Mouse (Mus musculus): ENCODE data around the gene Kdm4a. TPM values are rescaled to one million over a fixed set of nuclear protein-coding genes. Genes with fewer than 3 reads are reported as not detected.

Gene Kdm4a
- polyA plus RNA-seq, 1 experiment from 2014 or later, result 53.8 TPM

DNA sequence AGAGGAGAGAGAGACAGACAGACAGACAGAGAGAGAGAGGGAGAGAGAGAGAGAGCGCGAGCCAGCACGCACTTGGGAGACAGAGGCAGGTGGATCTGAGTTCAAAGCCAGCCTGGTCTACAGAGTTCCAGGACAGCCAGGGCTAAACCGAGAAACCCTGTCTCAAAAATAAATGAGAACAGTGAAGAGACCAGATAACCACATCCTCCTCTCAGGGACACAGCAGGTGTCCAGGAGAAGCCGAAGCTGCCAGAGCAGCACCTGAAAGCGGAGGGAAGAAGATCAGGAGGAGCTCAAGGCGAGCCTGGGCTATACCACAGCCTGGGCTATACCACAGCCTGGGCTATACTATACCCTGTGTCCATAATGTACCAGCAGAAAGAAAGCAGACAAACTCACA, 29.0 kb downstream of the Kdm4a start:
- H3K27ac ChIP-seq, result no peak overlapping the region
- H3K4me2 ChIP-seq, result no peak overlapping the region
- no peak overlapping the region for H3K4me3 ChIP-seq
- H3K9me3 ChIP-seq, result no peaks in the 10 kb centered on the region
- no peak for ATAC-seq (replicated peaks)
- 88% methylated on average over 7 of the region's 7 CpGs for WGBS
- no peak overlapping the region for H3K9ac ChIP-seq
- no peaks in the 10 kb centered on the region for H3K4me1 ChIP-seq
- H3K27me3 ChIP-seq (replicated peaks), result no peaks in the 10 kb centered on the region
- H3K36me3 ChIP-seq (replicated peaks), result peaks cover 56% of the 10 kb centered on the region

DNA sequence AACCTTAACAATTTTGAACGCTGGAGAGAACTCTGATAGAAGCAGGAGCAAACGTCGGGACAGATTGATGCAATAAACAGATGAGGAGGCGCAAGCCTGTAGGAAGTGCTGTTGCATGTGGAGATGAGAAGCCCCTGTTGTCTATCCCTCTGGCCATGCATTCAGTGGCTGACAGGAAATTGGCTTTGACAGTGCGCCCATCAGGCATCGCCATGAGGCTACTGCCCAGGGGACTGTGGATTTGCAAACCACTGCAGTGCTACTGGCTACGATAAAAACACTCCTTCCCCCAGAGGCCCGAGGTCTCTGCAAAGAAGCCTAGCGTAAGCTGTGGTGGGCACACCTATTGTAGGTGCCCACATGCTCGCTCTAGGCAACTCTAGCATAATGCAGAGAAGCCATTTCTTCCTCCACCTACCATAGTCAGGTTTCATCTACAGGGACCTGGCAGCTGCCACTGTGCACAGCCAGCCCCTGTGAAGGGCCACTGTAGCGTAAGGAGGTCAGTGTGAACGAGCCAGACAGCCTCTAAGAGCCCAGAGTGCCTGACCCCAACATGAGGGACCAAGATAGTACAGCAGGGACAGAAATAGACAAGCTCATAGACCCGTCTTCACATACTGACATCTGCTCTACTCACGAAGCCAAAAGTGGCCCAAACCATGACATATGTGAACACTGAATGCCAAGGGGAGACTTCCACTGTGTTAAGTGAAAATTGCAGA, 29.7 kb downstream of the Kdm4a start:
- H3K36me3 ChIP-seq (replicated peaks), result peaks cover 59% of the 10 kb centered on the region
- WGBS, result 89% methylated on average over 14 of the region's 14 CpGs
- H3K27ac ChIP-seq, result no peak overlapping the region
- no peak overlapping the region for H3K4me3 ChIP-seq
- no peak overlapping the region for H3K9ac ChIP-seq
- H3K27me3 ChIP-seq (replicated peaks), result no peaks in the 10 kb centered on the region
- H3K4me2 ChIP-seq, result no peak overlapping the region
- H3K4me1 ChIP-seq, result no peaks in the 10 kb centered on the region
- H3K9me3 ChIP-seq, result no peaks in the 10 kb centered on the region
- no peak for ATAC-seq (replicated peaks)

DNA sequence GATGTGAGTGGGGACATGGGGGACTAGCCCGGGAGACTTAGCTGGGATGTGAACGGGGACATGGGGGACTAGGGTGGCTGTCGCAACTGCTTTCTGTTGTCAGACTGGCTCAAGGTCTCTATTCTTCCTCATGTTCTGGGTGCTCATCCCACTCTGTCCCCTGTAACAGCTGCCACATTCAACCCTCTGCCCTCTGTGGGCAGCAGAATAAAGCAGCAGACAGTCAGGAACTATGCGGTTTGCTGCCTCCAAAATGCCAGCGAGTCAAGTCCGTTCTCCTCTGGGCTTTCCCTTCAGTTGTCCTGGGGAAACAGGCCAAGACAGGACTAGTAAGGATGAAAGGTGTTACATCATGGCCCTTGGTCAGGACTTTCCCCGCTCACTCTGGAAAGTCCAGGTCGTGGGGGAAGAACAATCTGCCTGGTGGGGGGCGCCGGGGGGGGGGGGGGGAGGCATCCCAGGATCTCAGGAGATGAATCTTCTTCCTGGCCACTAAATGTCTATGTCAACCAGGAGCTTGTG, 30.7 kb downstream of the Kdm4a start:
- Histone ChIP-seq H3K4me3 (no peak overlapping the region), H3K36me3 (replicated peaks) (peaks cover 69% of the 10 kb centered on the region), H3K27me3 (replicated peaks) (no peaks in the 10 kb centered on the region), H3K4me2 (no peak overlapping the region), H3K9me3 (no peaks in the 10 kb centered on the region), H3K4me1 (no peaks in the 10 kb centered on the region), H3K27ac (no peak overlapping the region), H3K9ac (no peak overlapping the region)
- WGBS, result 90% methylated on average over 10 of the region's 10 CpGs
- no peak for ATAC-seq (replicated peaks)

DNA sequence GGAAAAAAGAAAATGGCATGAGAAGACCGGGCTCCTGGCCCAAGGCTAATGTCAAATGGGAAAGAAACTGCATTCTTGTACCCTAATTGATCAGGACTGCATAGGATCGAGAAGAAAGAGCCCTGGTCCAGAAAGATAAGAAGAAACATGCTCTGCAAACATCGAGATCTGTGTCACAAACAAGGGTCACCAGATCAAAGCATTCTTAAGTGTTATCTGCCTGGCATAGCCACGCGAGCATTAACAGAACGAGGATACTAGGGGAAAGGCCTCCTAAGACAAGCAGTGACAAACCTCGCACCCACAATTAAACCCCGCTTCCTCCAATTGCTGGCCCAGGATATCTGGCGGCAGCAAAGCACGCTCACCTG, 31.5 kb downstream of the Kdm4a start:
- H3K4me2 ChIP-seq, result no peak overlapping the region
- H3K4me3 ChIP-seq, result no peak overlapping the region
- H3K27ac ChIP-seq, result no peak overlapping the region
- H3K9ac ChIP-seq, result no peak overlapping the region
- no peaks in the 10 kb centered on the region for H3K9me3 ChIP-seq
- peaks cover 74% of the 10 kb centered on the region for H3K36me3 ChIP-seq (replicated peaks)
- ATAC-seq (replicated peaks), result no peak
- no peaks in the 10 kb centered on the region for H3K27me3 ChIP-seq (replicated peaks)
- 91% methylated on average over 10 of the region's 10 CpGs for WGBS
- H3K4me1 ChIP-seq, result no peaks in the 10 kb centered on the region

- peaks cover 75% of the 10 kb centered on the region for H3K36me3 ChIP-seq (replicated peaks)
- no peak overlapping the region for H3K4me2 ChIP-seq
- WGBS, result 93% methylated on average over 19 of the region's 19 CpGs
- no peak for ATAC-seq (replicated peaks)
- no peaks in the 10 kb centered on the region for H3K27me3 ChIP-seq (replicated peaks)
- H3K9ac ChIP-seq, result no peak overlapping the region
- H3K4me3 ChIP-seq, result no peak overlapping the region
- no peaks in the 10 kb centered on the region for H3K4me1 ChIP-seq
- H3K27ac ChIP-seq, result no peak overlapping the region
- H3K9me3 ChIP-seq, result no peaks in the 10 kb centered on the region
These were observed 32.1 kb downstream of the Kdm4a start for GRCm38 (mm10) chr4:118147547-118148316.

GRCm38 (mm10) chr4:118147090-118147489, 32.8 kb downstream of the Kdm4a start:
- no peak for ATAC-seq (replicated peaks)
- H3K4me1 ChIP-seq, result no peaks in the 10 kb centered on the region
- H3K9me3 ChIP-seq, result no peaks in the 10 kb centered on the region
- peaks cover 75% of the 10 kb centered on the region for H3K36me3 ChIP-seq (replicated peaks)
- no peak overlapping the region for H3K4me2 ChIP-seq
- no peak overlapping the region for H3K27ac ChIP-seq
- no peaks in the 10 kb centered on the region for H3K27me3 ChIP-seq (replicated peaks)
- H3K4me3 ChIP-seq, result no peak overlapping the region
- H3K9ac ChIP-seq, result no peak overlapping the region
- WGBS, result 92% methylated on average over 10 of the region's 10 CpGs

GRCm38 (mm10) chr4:118144324-118144723, 35.5 kb downstream of the Kdm4a start:
- Histone ChIP-seq H3K27me3 (replicated peaks) (no peaks in the 10 kb centered on the region), H3K36me3 (replicated peaks) (peaks cover 82% of the 10 kb centered on the region), H3K4me3 (no peak overlapping the region), H3K9ac (no peak overlapping the region), H3K4me2 (no peak overlapping the region), H3K4me1 (no peaks in the 10 kb centered on the region), H3K27ac (no peak overlapping the region), H3K9me3 (no peaks in the 10 kb centered on the region)
- ATAC-seq (replicated peaks), result no peak
- 91% methylated on average over 9 of the region's 9 CpGs for WGBS

DNA sequence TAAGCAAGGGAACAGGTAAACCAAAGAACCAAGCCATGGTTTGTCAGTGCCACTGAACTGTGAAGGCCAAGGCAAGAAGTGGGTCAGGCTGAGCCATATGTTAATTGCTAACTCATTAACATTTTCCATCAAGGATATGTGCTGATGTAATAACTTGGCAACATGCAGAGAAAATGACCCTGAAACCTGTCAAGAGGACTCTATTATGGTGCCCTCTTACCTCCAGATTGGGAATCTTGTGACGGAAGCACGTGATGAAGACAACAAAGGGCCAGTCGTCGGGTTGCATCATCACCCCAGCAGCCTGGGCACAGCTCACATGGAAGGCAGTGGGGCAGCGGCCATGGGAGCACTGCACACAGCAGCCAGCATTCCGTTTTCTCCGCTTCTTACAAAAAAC, 36.2 kb downstream of the Kdm4a start:
- Histone ChIP-seq H3K36me3 (replicated peaks) (peaks cover 82% of the 10 kb centered on the region), H3K4me1 (no peaks in the 10 kb centered on the region), H3K27me3 (replicated peaks) (no peaks in the 10 kb centered on the region), H3K9ac (no peak overlapping the region), H3K4me3 (no peak overlapping the region), H3K27ac (no peak overlapping the region), H3K4me2 (no peak overlapping the region), H3K9me3 (no peaks in the 10 kb centered on the region)
- 92% methylated on average over 7 of the region's 7 CpGs for WGBS
- no peak for ATAC-seq (replicated peaks)

GRCm38 (mm10) chr4:118141511-118141910, 38.3 kb downstream of the Kdm4a start:
- H3K4me1 ChIP-seq, result no peaks in the 10 kb centered on the region
- H3K36me3 ChIP-seq (replicated peaks), result peaks cover 78% of the 10 kb centered on the region
- no peak overlapping the region for H3K27ac ChIP-seq
- no peak overlapping the region for H3K4me2 ChIP-seq
- H3K9ac ChIP-seq, result no peak overlapping the region
- H3K27me3 ChIP-seq (replicated peaks), result no peaks in the 10 kb centered on the region
- WGBS, result 94% methylated on average over 5 of the region's 5 CpGs
- H3K9me3 ChIP-seq, result no peaks in the 10 kb centered on the region
- H3K4me3 ChIP-seq, result no peak overlapping the region
- no peak for ATAC-seq (replicated peaks)

- no peak for ATAC-seq (replicated peaks)
- Histone ChIP-seq H3K27me3 (replicated peaks) (no peaks in the 10 kb centered on the region), H3K9ac (no peak overlapping the region), H3K9me3 (no peaks in the 10 kb centered on the region), H3K27ac (no peak overlapping the region), H3K36me3 (replicated peaks) (peaks cover 53% of the 10 kb centered on the region), H3K4me2 (no peak overlapping the region), H3K4me3 (no peak overlapping the region), H3K4me1 (peaks cover 8% of the 10 kb centered on the region)
- WGBS, result 74% methylated on average over 5 of the region's 5 CpGs
These were observed 41.0 kb downstream of the Kdm4a start for GRCm38 (mm10) chr4:118138891-118139290.

GRCm38 (mm10) chr4:118137857-118138256, 42.0 kb downstream of the Kdm4a start:
- Histone ChIP-seq H3K27me3 (replicated peaks) (no peaks in the 10 kb centered on the region), H3K9ac (no peak overlapping the region), H3K4me1 (peaks cover 18% of the 10 kb centered on the region), H3K4me2 (no peak overlapping the region), H3K9me3 (no peaks in the 10 kb centered on the region), H3K27ac (no peak overlapping the region), H3K4me3 (no peak overlapping the region), H3K36me3 (replicated peaks) (peaks cover 42% of the 10 kb centered on the region)
- 83% methylated on average over 16 of the region's 16 CpGs for WGBS
- no peak for ATAC-seq (replicated peaks)

DNA sequence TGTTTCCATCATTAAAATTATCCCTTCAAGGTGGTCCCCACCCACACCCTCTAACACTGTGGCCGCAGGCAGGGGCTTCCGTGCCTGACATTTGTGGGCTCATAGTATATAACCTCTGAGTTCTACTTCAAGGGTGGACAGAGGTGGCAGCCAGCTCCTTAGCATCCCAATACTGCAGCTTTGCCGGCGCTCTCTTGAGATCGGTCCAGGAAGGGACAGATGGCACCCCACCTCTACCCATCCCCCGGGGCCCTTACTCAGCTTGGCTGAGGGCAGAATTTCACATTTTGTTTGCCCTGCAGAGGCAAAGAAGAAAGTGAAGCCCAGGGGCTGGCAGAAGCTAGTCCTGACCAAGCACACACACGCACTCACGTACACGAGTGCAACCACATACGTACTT, 42.5 kb downstream of the Kdm4a start:
- 90% methylated on average over 10 of the region's 10 CpGs for WGBS

More for the DNA sequence above, 42.5 kb downstream of the Kdm4a start:
- Histone ChIP-seq H3K4me1 (peaks cover 18% of the 10 kb centered on the region), H3K27me3 (replicated peaks) (no peaks in the 10 kb centered on the region), H3K4me2 (no peak overlapping the region), H3K9ac (no peak overlapping the region), H3K36me3 (replicated peaks) (peaks cover 38% of the 10 kb centered on the region), H3K27ac (no peak overlapping the region), H3K9me3 (no peaks in the 10 kb centered on the region), H3K4me3 (no peak overlapping the region)
- no peak for ATAC-seq (replicated peaks)

Measured in midbrain, embryonic 15.5 days (tissue).